Mouse (Mus musculus): ENCODE measurements around the gene Dmbx1. TPM values are rescaled to one million over a fixed set of nuclear protein-coding genes. Genes with fewer than 3 reads are reported as not detected.

Gene Dmbx1
- polyA plus RNA-seq, 1 experiment from 2014 or later = 8.3 TPM

DNA sequence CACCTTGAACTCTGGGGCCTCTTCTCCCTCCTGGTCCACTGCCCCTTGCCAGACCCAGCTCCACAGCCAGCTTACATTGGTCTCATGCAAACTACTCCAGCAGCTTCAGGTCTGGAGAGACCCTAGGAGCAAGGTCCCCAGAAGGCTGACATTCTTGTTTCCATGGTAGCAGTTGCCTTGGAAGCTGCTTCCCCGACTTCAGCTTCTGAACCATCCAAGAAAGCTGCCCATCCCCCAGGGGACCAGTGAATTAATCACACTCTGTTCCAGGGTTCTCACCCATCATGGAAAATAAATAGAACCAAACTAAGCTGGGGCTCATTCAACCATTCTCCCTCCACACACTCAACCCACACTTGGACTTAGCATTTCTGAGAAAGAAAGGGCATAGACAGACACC is 58.5 kb downstream of the Dmbx1 start:
- ATAC-seq (ENCODE audit: low FRiP score, low read depth) = peak; percentile 45; the same call in 1 of the 2 replicates
- no peaks in the 10 kb centered on the region for H3K36me3 ChIP-seq
- no peak overlapping the region for H3K4me2 ChIP-seq
- no peak overlapping the region for H3K27ac ChIP-seq (replicated peaks)
- H3K4me1 ChIP-seq (replicated peaks) = peaks cover 42% of the 10 kb centered on the region
- H3K27me3 ChIP-seq = no peaks in the 10 kb centered on the region
- 8% methylated on average over 1 of the region's 1 CpGs for WGBS
- H3K4me3 ChIP-seq = no peak overlapping the region
- no peak overlapping the region for H3K9ac ChIP-seq
- H3K9me3 ChIP-seq = no peaks in the 10 kb centered on the region

DNA sequence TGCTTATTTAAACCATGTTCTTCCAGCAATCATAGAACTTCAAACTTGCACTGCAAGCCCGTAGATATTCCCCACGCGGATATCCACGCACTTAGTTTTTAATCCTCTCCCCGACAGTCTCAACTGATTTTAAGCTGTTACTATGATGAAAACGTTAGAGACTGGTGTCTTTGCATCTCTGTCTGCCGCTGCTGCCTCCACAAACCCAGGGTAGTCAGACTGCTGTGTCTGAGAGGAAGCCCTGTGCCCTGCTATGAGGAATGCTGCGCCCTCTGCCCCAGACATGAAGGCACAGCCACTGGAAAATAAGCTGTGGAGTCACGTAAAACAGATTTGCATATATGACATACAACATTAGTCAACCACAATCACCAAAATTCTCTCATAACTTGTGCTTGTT is 60.9 kb downstream of the Dmbx1 start:
- H3K36me3 ChIP-seq = no peaks in the 10 kb centered on the region
- ATAC-seq (ENCODE audit: low FRiP score, low read depth) = no peak
- no peaks in the 10 kb centered on the region for H3K27me3 ChIP-seq
- H3K4me2 ChIP-seq = peak overlapping the region; percentile 36; the same call in 1 of the 2 replicates
- H3K27ac ChIP-seq (replicated peaks) = peak overlapping the region; percentile 40; the same call in 1 of the 2 replicates
- H3K4me1 ChIP-seq (replicated peaks) = peaks cover 33% of the 10 kb centered on the region
- 31% methylated on average over 9 of the region's 9 CpGs for WGBS
- no peaks in the 10 kb centered on the region for H3K9me3 ChIP-seq
- H3K9ac ChIP-seq = no peak overlapping the region
- H3K4me3 ChIP-seq = no peak overlapping the region

DNA sequence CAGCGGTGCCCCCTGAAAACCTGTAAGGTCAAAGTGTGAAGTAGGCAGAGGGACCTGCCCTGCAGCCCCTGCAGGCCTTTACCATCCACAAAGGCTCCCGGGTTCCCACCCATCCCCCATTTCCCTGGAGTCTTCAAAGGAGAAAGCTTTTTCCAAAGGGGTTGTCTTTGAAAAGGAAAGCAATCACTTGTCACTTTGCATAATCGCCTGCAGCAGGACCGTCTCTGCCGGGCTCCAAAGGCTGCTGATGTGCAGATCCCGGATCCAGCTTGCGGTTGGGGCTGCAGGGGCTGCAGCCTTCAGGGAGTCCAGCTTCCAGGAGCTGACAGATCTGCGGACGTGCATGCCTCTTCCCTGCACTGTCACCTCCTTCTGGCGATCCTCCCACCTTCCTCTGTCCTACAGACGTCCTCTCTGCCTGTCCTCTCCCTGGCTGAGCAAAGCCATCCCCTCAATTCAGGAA is 61.5 kb downstream of the Dmbx1 start:
- Histone ChIP-seq H3K4me2 (peak overlapping the region; percentile 36), H3K36me3 (no peaks in the 10 kb centered on the region), H3K27me3 (no peaks in the 10 kb centered on the region), H3K4me1 (replicated peaks) (peaks cover 33% of the 10 kb centered on the region), H3K4me3 (no peak overlapping the region), H3K9me3 (no peaks in the 10 kb centered on the region), H3K27ac (replicated peaks) (peak overlapping the region; percentile 59), H3K9ac (no peak overlapping the region)
- ATAC-seq (ENCODE audit: low FRiP score, low read depth) = peak; percentile 5; the same call in 1 of the 2 replicates
- 3% methylated on average over 11 of the region's 11 CpGs for WGBS

DNA sequence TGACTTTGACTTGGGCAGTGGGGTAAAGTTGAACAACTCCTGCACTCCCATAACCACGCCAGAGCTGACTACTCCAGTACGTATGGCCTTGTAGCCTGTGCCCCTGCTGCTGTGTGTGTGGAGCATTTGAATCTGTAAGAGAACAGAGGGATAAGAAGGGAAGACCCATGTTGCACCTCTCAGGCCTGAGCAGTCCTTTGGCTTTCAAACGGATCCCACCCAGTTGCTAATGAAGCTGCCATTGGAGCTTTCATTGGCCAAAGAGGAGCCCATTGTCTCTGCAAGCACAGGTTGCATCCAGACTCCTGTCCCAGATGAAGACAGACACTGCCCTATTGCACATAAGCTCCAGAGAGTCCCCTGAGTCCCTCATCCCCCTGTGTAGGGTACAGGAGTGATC is 66.5 kb downstream of the Dmbx1 start:
- no peaks in the 10 kb centered on the region for H3K9me3 ChIP-seq

DNA sequence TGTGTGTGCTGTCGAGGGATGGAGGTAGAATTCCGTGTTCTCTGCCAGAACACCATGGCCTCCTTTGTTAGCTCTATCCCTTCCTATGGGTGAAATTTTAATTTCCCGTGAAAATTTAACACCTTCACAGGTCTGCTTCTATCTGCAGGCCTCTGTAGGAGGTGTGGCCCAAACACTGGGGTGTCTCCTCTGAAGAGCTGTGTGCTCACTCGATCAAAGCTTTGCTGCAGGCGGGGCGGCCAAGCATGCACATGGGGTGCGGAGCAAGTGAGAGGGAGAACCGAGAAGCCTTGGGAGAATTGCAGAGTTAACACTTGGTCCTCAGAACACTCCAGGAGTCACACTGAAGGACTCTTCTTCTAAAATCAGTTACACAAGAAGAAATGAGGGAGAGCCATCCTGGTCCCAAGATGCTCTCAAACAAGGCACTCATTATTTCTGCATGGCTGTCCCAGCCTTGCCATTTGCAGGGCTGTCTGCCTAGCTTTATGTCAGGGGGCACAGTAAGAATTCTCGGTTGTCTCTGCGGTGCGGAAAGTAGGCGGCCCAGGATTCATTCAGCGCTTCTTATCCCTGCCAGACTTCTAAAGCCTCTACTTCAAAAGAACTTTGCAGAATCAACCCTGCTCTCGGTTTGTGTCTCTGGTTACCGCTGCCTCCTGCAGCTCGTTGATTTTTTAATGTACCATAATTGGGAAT is 70.1 kb downstream of the Dmbx1 start:
- no peaks in the 10 kb centered on the region for H3K9me3 ChIP-seq
- H3K27ac ChIP-seq (replicated peaks) = no peak overlapping the region
- 20% methylated on average over 16 of the region's 16 CpGs for WGBS
- H3K36me3 ChIP-seq = 0 out of 2 replicates have a peak, but pooled peaks cover 3% of the 10 kb centered on the region
- H3K4me1 ChIP-seq (replicated peaks) = peaks cover 19% of the 10 kb centered on the region
- H3K4me3 ChIP-seq = no peak overlapping the region
- no peak overlapping the region for H3K9ac ChIP-seq
- no peak overlapping the region for H3K4me2 ChIP-seq
- ATAC-seq (ENCODE audit: low FRiP score, low read depth) = peak; percentile 61; the same call in 1 of the 2 replicates
- H3K27me3 ChIP-seq = no peaks in the 10 kb centered on the region

More for the DNA sequence above, 66.5 kb downstream of the Dmbx1 start:
- Histone ChIP-seq H3K27me3 (no peaks in the 10 kb centered on the region), H3K9ac (no peak overlapping the region), H3K4me1 (replicated peaks) (peaks cover 21% of the 10 kb centered on the region), H3K36me3 (0 out of 2 replicates have a peak, but pooled peaks cover 3% of the 10 kb centered on the region), H3K4me3 (no peak overlapping the region), H3K4me2 (no peak overlapping the region), H3K27ac (replicated peaks) (no peak overlapping the region)
- WGBS = 69% methylated on average over 3 of the region's 3 CpGs
- ATAC-seq (ENCODE audit: low FRiP score, low read depth) = no peak

Other genes with a start within 250 kb of the Dmbx1 start
- 18.8 and 19.1 TPM in 2 replicates for gene Efcab14, start 202.2 kb downstream of the Dmbx1 start, polyA plus RNA-seq (2015; fragmentation: Nextera tagmentation; extraction: Ambion mirVana)
- 0.83 and 0.91 TPM in 2 replicates for gene Tex38, start 158.9 kb downstream of the Dmbx1 start, polyA plus RNA-seq (2015; fragmentation: Nextera tagmentation; extraction: Ambion mirVana)
- gene Atpaf1, start 155.1 kb downstream of the Dmbx1 start, polyA plus RNA-seq (2015; fragmentation: Nextera tagmentation; extraction: Ambion mirVana) = 36.9 and 39.9 TPM in 2 replicates
- 5.2 and 5.9 TPM in 2 replicates for gene Mob3c, start 111.8 kb downstream of the Dmbx1 start, polyA plus RNA-seq (2015; fragmentation: Nextera tagmentation; extraction: Ambion mirVana)
- gene Mknk1, start 100.7 kb downstream of the Dmbx1 start, polyA plus RNA-seq (2015; fragmentation: Nextera tagmentation; extraction: Ambion mirVana) = 22.9 and 23.0 TPM in 2 replicates
- 0.14 TPM in 1 of 2 replicates, not detected in the other for gene Kncn, start 55.5 kb downstream of the Dmbx1 start, polyA plus RNA-seq (2015; fragmentation: Nextera tagmentation; extraction: Ambion mirVana)
- gene 6430628N08Rik, start 49.3 kb downstream of the Dmbx1 start, polyA plus RNA-seq (2015; fragmentation: Nextera tagmentation; extraction: Ambion mirVana) = 0.27 and 0.42 TPM in 2 replicates
- gene Faah, start 78.0 kb upstream of the Dmbx1 start, polyA plus RNA-seq (2015; fragmentation: Nextera tagmentation; extraction: Ambion mirVana) = 22.7 and 25.9 TPM in 2 replicates
- 12.3 and 12.5 TPM in 2 replicates for gene Nsun4, start 114.0 kb upstream of the Dmbx1 start, polyA plus RNA-seq (2015; fragmentation: Nextera tagmentation; extraction: Ambion mirVana)
- gene Uqcrh, start 135.1 kb upstream of the Dmbx1 start, polyA plus RNA-seq (2015; fragmentation: Nextera tagmentation; extraction: Ambion mirVana) = 459 and 497 TPM in 2 replicates
- gene Lrrc41, start 135.3 kb upstream of the Dmbx1 start, polyA plus RNA-seq (2015; fragmentation: Nextera tagmentation; extraction: Ambion mirVana) = 74.3 and 77.3 TPM in 2 replicates
- gene Rad54l, start 183.8 kb upstream of the Dmbx1 start, polyA plus RNA-seq (2015; fragmentation: Nextera tagmentation; extraction: Ambion mirVana) = 9.9 and 10.7 TPM in 2 replicates
- gene Pomgnt1, start 183.9 kb upstream of the Dmbx1 start, polyA plus RNA-seq (2015; fragmentation: Nextera tagmentation; extraction: Ambion mirVana) = 69.5 and 69.9 TPM in 2 replicates
- 2.5 and 2.9 TPM in 2 replicates for gene Lurap1, start 211.4 kb upstream of the Dmbx1 start, polyA plus RNA-seq (2015; fragmentation: Nextera tagmentation; extraction: Ambion mirVana)
- 0.21 TPM in 1 of 2 replicates, not detected in the other for gene Tspan1, start 227.7 kb upstream of the Dmbx1 start, polyA plus RNA-seq (2015; fragmentation: Nextera tagmentation; extraction: Ambion mirVana)
- not detected in 2 replicates for gene 1700042G07Rik, start 233.4 kb upstream of the Dmbx1 start, polyA plus RNA-seq (2015; fragmentation: Nextera tagmentation; extraction: Ambion mirVana)
- gene Gm49337, start 233.5 kb upstream of the Dmbx1 start, polyA plus RNA-seq (2015; fragmentation: Nextera tagmentation; extraction: Ambion mirVana) = not detected in 2 replicates